Mouse (Mus musculus) hindbrain, embryonic 10.5 days (tissue): ENCODE measurements around the gene Olfr1427. TPM values are rescaled to one million over a fixed set of nuclear protein-coding genes. Genes with fewer than 3 reads are reported as not detected.
A peak's percentile ranks its signal among the peaks of the same experiment; 100 is the strongest.
"Not testable (repeated sequence)": the region's sequence is repeated elsewhere in the genome, so short reads cannot be mapped to it uniquely, and the experiment has no call there.

Source experiments
- DNase-seq: peaks from one replicate; pipeline ENCODE4 v3.0.0-alpha.2; 2017; ENCODE audit warnings: low spot score
- H3K27ac ChIP-seq: fragments of 300-500 bp; sonication (generic); 2 replicates; pipeline ENCODE4 v1.5.1; 2016; ENCODE audit warnings: mild to moderate bottlenecking, moderate library complexity
- H3K27me3 ChIP-seq: fragments of 300-500 bp; sonication (generic); 2 replicates; pipeline ENCODE4 v1.6.1; 2016; ENCODE audit warnings: mild to moderate bottlenecking; ENCODE audit not compliant: poor library complexity, insufficient read depth, severe bottlenecking
- H3K36me3 ChIP-seq: fragments of 300-500 bp; sonication (generic); 2 replicates; pipeline ENCODE4 v1.6.1; 2016; ENCODE audit warnings: mild to moderate bottlenecking, moderate library complexity
- H3K4me1 ChIP-seq: fragments of 300-500 bp; sonication (generic); replicated peaks from 2 replicates; pipeline ENCODE4 v1.6.1; 2016; ENCODE audit warnings: mild to moderate bottlenecking
- H3K4me3 ChIP-seq: fragments of 300-500 bp; sonication (generic); 2 replicates; pipeline ENCODE4 v1.5.1; 2016; ENCODE audit warnings: mild to moderate bottlenecking, moderate library complexity
- H3K9me3 ChIP-seq: fragments of 300-500 bp; sonication (generic); 2 replicates; pipeline ENCODE4 v1.6.1; 2016; ENCODE audit warnings: mild to moderate bottlenecking, moderate library complexity
- WGBS: fragments of 180-500 bp; shearing (Covaris S2); methylation state at CpG from one replicate; pipeline ENCODE4 v1.1.7; 2016; 5-methylcytosine and 5-hydroxymethylcytosine counted together
- polyA plus RNA-seq: library from polyadenylated mRNA; unstranded; fragments of >200 nt; fragmentation: Nextera tagmentation; extraction: Ambion mirVana; gene quantifications from 2 replicates; pipeline ENCODE4 v1.2.1, GENCODE M21; 2016

Gene Olfr1427
- polyA plus RNA-seq, result not detected in 2 replicates

GRCm38 (mm10) chr19:12103234-12103633, at the start of gene Olfr1427:
Olfr1427 (minus strand) TSS chr19:12103334.
- H3K27ac ChIP-seq, result no peak within 1 kb of the TSS
- WGBS, result 98% methylated on average over 2 of the region's 2 CpGs
- no peaks in the 10 kb centered on the region for H3K4me1 ChIP-seq
- H3K4me3 ChIP-seq, result no peak within 1 kb of the TSS
- no peaks in the 10 kb centered on the region for H3K27me3 ChIP-seq
- H3K36me3 ChIP-seq, result no peaks in the 10 kb centered on the region
- H3K9me3 ChIP-seq, result no peaks in the 10 kb centered on the region
- DNase-seq, result no peak

GRCm38 (mm10) chr19:12145452-12145851, 42.3 kb upstream of the Olfr1427 start:
- Histone ChIP-seq H3K27me3 (no peaks in the 10 kb centered on the region), H3K4me1 (no peaks in the 10 kb centered on the region), H3K36me3 (no peaks in the 10 kb centered on the region), H3K4me3 (no peak overlapping the region), H3K9me3 (no peaks in the 10 kb centered on the region), H3K27ac (no peak overlapping the region)
- 94% methylated on average over 3 of the region's 3 CpGs for WGBS
- no peak for DNase-seq

- 41% methylated on average over 1 of the region's 1 CpGs for WGBS
- H3K4me3 ChIP-seq, result no peak overlapping the region
- no peaks in the 10 kb centered on the region for H3K27me3 ChIP-seq
- no peak overlapping the region for H3K27ac ChIP-seq
- no peaks in the 10 kb centered on the region for H3K4me1 ChIP-seq
- DNase-seq, result peak; percentile 5
- H3K36me3 ChIP-seq, result no peaks in the 10 kb centered on the region
- no peaks in the 10 kb centered on the region for H3K9me3 ChIP-seq
These were observed 40.2 kb upstream of the Olfr1427 start for GRCm38 (mm10) chr19:12143356-12143755.

GRCm38 (mm10) chr19:12134289-12134688, 31.2 kb upstream of the Olfr1427 start:
- WGBS, result 36% methylated on average over 2 of the region's 2 CpGs
- peak; percentile 5 for DNase-seq

GRCm38 (mm10) chr19:12123103-12123502, 20.0 kb upstream of the Olfr1427 start, which contains the start of gene Olfr76:
Olfr76 (minus strand) TSS chr19:12123203.
- WGBS, result 77% methylated on average over 3 of the region's 3 CpGs
- Histone ChIP-seq H3K27ac (no peak within 1 kb of the TSS), H3K9me3 (no peaks in the 10 kb centered on the region), H3K4me1 (no peaks in the 10 kb centered on the region), H3K36me3 (no peaks in the 10 kb centered on the region), H3K4me3 (no peak within 1 kb of the TSS), H3K27me3 (no peaks in the 10 kb centered on the region)
- no peak for DNase-seq

More at GRCm38 (mm10) chr19:12134289-12134688, 31.2 kb upstream of the Olfr1427 start:
- Histone ChIP-seq H3K4me3 (no peak overlapping the region), H3K4me1 (no peaks in the 10 kb centered on the region), H3K27me3 (no peaks in the 10 kb centered on the region), H3K36me3 (no peaks in the 10 kb centered on the region), H3K9me3 (no peaks in the 10 kb centered on the region), H3K27ac (no peak overlapping the region)

GRCm38 (mm10) chr19:12116464-12116863, 13.3 kb upstream of the Olfr1427 start:
- H3K4me3 ChIP-seq, result no peak overlapping the region
- DNase-seq, result no peak
- no peaks in the 10 kb centered on the region for H3K36me3 ChIP-seq
- H3K27ac ChIP-seq, result no peak overlapping the region
- no peaks in the 10 kb centered on the region for H3K9me3 ChIP-seq
- H3K4me1 ChIP-seq, result no peaks in the 10 kb centered on the region
- no peaks in the 10 kb centered on the region for H3K27me3 ChIP-seq
- 86% methylated on average over 3 of the region's 3 CpGs for WGBS

GRCm38 (mm10) chr19:12115797-12116196, 12.7 kb upstream of the Olfr1427 start, which contains the start of gene Olfr1428:
Olfr1428 (minus strand) TSS chr19:12115897.
- Histone ChIP-seq H3K36me3 (no peaks in the 10 kb centered on the region), H3K9me3 (no peaks in the 10 kb centered on the region), H3K27me3 (no peaks in the 10 kb centered on the region), H3K27ac (no peak within 1 kb of the TSS), H3K4me1 (no peaks in the 10 kb centered on the region), H3K4me3 (no peak within 1 kb of the TSS)
- no peak for DNase-seq
- 70% methylated on average over 1 of the region's 1 CpGs for WGBS

GRCm38 (mm10) chr19:12113807-12114206, 10.7 kb upstream of the Olfr1427 start:
- Histone ChIP-seq H3K9me3 (no peaks in the 10 kb centered on the region), H3K36me3 (no peaks in the 10 kb centered on the region), H3K27ac (no peak overlapping the region), H3K27me3 (no peaks in the 10 kb centered on the region), H3K4me3 (no peak overlapping the region), H3K4me1 (no peaks in the 10 kb centered on the region)
- WGBS, result 83% methylated on average over 1 of the region's 1 CpGs
- DNase-seq, result no peak

GRCm38 (mm10) chr19:12104541-12104940, 1.4 kb upstream of the Olfr1427 start:
- H3K36me3 ChIP-seq, result no peaks in the 10 kb centered on the region
- DNase-seq, result no peak
- no peaks in the 10 kb centered on the region for H3K4me1 ChIP-seq
- H3K9me3 ChIP-seq, result no peaks in the 10 kb centered on the region
- no peaks in the 10 kb centered on the region for H3K27me3 ChIP-seq
- 86% methylated on average over 1 of the region's 1 CpGs for WGBS
- no peak overlapping the region for H3K4me3 ChIP-seq
- H3K27ac ChIP-seq, result no peak overlapping the region

- Histone ChIP-seq H3K4me1 (no peaks in the 10 kb centered on the region), H3K27me3 (no peaks in the 10 kb centered on the region), H3K27ac (no peak within 1 kb of the TSS), H3K36me3 (no peaks in the 10 kb centered on the region), H3K4me3 (no peak within 1 kb of the TSS), H3K9me3 (no peaks in the 10 kb centered on the region)
- 76% methylated on average over 1 of the region's 1 CpGs for WGBS
- no peak for DNase-seq
These were observed 11.2 kb downstream of the Olfr1427 start, which contains the start of gene Olfr1426 for GRCm38 (mm10) chr19:12091913-12092312. Olfr1426 (minus strand) TSS chr19:12092013.

GRCm38 (mm10) chr19:12077631-12078030, 25.5 kb downstream of the Olfr1427 start, which contains the start of gene Olfr1425:
Olfr1425 (minus strand) TSS chr19:12077731.
- H3K27me3 ChIP-seq, H3K36me3 ChIP-seq, H3K4me1 ChIP-seq, H3K27ac ChIP-seq, H3K9me3 ChIP-seq, H3K4me3 ChIP-seq, DNase-seq: not testable (repeated sequence)
- WGBS, result 91% methylated on average over 4 of the region's 4 CpGs

GRCm38 (mm10) chr19:12069546-12069945, 33.6 kb downstream of the Olfr1427 start:
- not testable (repeated sequence) for H3K36me3 ChIP-seq, H3K4me1 ChIP-seq, H3K9me3 ChIP-seq, H3K27me3 ChIP-seq, H3K4me3 ChIP-seq, H3K27ac ChIP-seq, DNase-seq
- 84% methylated on average over 1 of the region's 1 CpGs for whole genome bisulfite sequencing

- not testable (repeated sequence) for H3K36me3 ChIP-seq, DNase-seq, H3K4me1 ChIP-seq, H3K27me3 ChIP-seq, H3K4me3 ChIP-seq, H3K9me3 ChIP-seq, H3K27ac ChIP-seq
- 54% methylated on average over 1 of the region's 1 CpGs for WGBS
These were observed 35.3 kb downstream of the Olfr1427 start for GRCm38 (mm10) chr19:12067806-12068205.

GRCm38 (mm10) chr19:12062582-12062981, 40.6 kb downstream of the Olfr1427 start, which contains the start of gene Olfr1424:
Olfr1424 (minus strand) TSS chr19:12062682.
- not testable (repeated sequence) for H3K27ac ChIP-seq, H3K4me3 ChIP-seq, H3K9me3 ChIP-seq, H3K27me3 ChIP-seq, DNase-seq, H3K4me1 ChIP-seq, H3K36me3 ChIP-seq
- 88% methylated on average over 1 of the region's 1 CpGs for WGBS
